Mouse (Mus musculus) kidney, adult 2 months (tissue): ENCODE measurements at regions not wholly inside any gene's neighbourhood (a gene's known extent, or its start where the extent isn't known, plus 50 kb on each side); places are given as distances from the start of the nearest gene placed in this dataset.

Experiments
- CTCF ChIP-seq: fragments of 200-500 bp; conservative IDR thresholded peaks from 2 replicates; pipeline ENCODE4 v1.5.1; 2011; ENCODE audit warnings: low read depth, mild to moderate bottlenecking, control low read depth, low read length, moderate library complexity, mixed read lengths; ENCODE audit not compliant: insufficient read depth, insufficient read length
- POLR2A ChIP-seq: fragments of 200-500 bp; IDR thresholded peaks from one replicate; pipeline ENCODE4 v1.6.1; 2011; ENCODE audit warnings: low read depth, low read length, control low read depth

DNA sequence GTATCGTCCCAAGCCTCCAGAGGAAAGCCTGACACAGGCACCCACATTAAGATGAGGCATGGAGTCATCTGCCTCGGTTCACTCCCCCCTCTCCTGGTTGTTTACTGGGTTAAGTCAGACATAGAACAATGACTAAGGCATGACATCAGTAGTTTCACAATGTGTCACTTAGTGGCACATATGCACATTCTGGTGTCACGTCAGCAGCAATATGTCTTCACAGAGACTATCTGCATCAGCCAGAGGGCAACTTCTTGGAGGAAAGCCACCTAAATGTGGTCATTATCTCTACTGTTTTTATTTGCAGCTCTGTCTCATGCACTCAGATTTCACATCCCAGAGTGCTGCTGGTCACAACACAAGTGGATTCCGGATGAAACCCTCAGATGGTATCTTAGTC, 61.9 kb upstream of the Agap1 start:
- TF ChIP-seq POLR2A = no peak
- no peak for TF ChIP-seq CTCF
